Comparison of ENCODE assay signal across 5 mouse cellular contexts in genomic region chr19:16802123-16802522, GRCm38 (mm10).
"Had no signal": no experiment of that assay in that cellular context is flagged by ENCODE, and none has a peak within 500 bp of the region (broad histone marks: within the 10 kb centered on the region; RNA-seq: fewer than 3 reads in every experiment).

No protein-coding gene starts in this region.

- DNase-seq: lung, adult 2 months; thymus, adult 18-20 months had no signal

- ATAC-seq: liver, postnatal 0 days; lung, postnatal 0 days; midbrain, embryonic 16.5 days had no signal
